Mouse (Mus musculus) brain, adult 2 months (tissue): ENCODE data around the gene Angptl8.
"Not testable (repeated sequence)": the region's sequence is repeated elsewhere in the genome, so short reads cannot be mapped to it uniquely, and the experiment has no call there.

Source experiments
- DNase-seq: peaks from one replicate; pipeline ENCODE4 v3.0.0; 2011; ENCODE audit warnings: low read depth, low spot score

Angptl8 gene

GRCm38 (mm10) chr9:21835258-21835912, at the start of gene Angptl8:
TSS of gene Angptl8 (plus strand) at chr9:21835510.
- DNase-seq = no peak

- not testable (repeated sequence) for DNase-seq
Measured at GRCm38 (mm10) chr9:21786309-21786708, 49.0 kb upstream of the Angptl8 start.

GRCm38 (mm10) chr9:21786906-21787305, 48.4 kb upstream of the Angptl8 start:
- peak; percentile 75 for DNase-seq

- DNase-seq = no peak
Measured at GRCm38 (mm10) chr9:21787654-21788053, 47.7 kb upstream of the Angptl8 start.

GRCm38 (mm10) chr9:21788234-21788633, 47.1 kb upstream of the Angptl8 start:
- no peak for DNase-seq

GRCm38 (mm10) chr9:21791861-21792260, 43.4 kb upstream of the Angptl8 start:
- DNase-seq = peak; percentile 25

GRCm38 (mm10) chr9:21792644-21793043, 42.7 kb upstream of the Angptl8 start:
- DNase-seq = peak; percentile 81

GRCm38 (mm10) chr9:21793507-21793906, 41.8 kb upstream of the Angptl8 start:
- DNase-seq = not testable (repeated sequence)

- no peak for DNase-seq
Measured at GRCm38 (mm10) chr9:21794344-21794834, 40.9 kb upstream of the Angptl8 start.

GRCm38 (mm10) chr9:21794925-21795324, 40.4 kb upstream of the Angptl8 start:
- peak; percentile 95 for DNase-seq

GRCm38 (mm10) chr9:21795579-21795978, 39.7 kb upstream of the Angptl8 start:
- DNase-seq = peak; percentile 45

GRCm38 (mm10) chr9:21796259-21796658, 39.1 kb upstream of the Angptl8 start:
- DNase-seq = no peak

- DNase-seq = no peak
Measured at GRCm38 (mm10) chr9:21796919-21797318, 38.4 kb upstream of the Angptl8 start.

GRCm38 (mm10) chr9:21797921-21798344, 37.4 kb upstream of the Angptl8 start:
- DNase-seq = no peak

GRCm38 (mm10) chr9:21798345-21799009, 36.8 kb upstream of the Angptl8 start, which contains the start of gene Kank2:
TSS of gene Kank2 (minus strand) at chr9:21798744.
- DNase-seq = peak; percentile 67

- DNase-seq = no peak
Measured at GRCm38 (mm10) chr9:21799010-21799350, 36.3 kb upstream of the Angptl8 start.

- no peak for DNase-seq
Measured at GRCm38 (mm10) chr9:21801121-21801520, 34.2 kb upstream of the Angptl8 start.

GRCm38 (mm10) chr9:21801591-21801990, 33.7 kb upstream of the Angptl8 start:
- DNase-seq = no peak

- DNase-seq = peak; percentile 97
Measured at GRCm38 (mm10) chr9:21803986-21804644, 31.2 kb upstream of the Angptl8 start.

- no peak for DNase-seq
Measured at GRCm38 (mm10) chr9:21806363-21806762, 28.9 kb upstream of the Angptl8 start.

GRCm38 (mm10) chr9:21806976-21807375, 28.3 kb upstream of the Angptl8 start:
- DNase-seq = peak; percentile 27

GRCm38 (mm10) chr9:21808561-21808960, 26.7 kb upstream of the Angptl8 start:
- peak; percentile 35 for DNase-seq
